Mouse (Mus musculus): Measurements from ENCODE around the gene Prok1.

GRCm38 (mm10) chr3:107255992-107256391 lies 16.5 kb upstream of the Prok1 start:
- no peak for TF ChIP-seq EP300 (IDR thresholded peaks at IDR 0.05; ENCODE audit: low read depth)
- TF ChIP-seq CTCF (IDR thresholded peaks at IDR 0.05; ENCODE audit: low read depth): no peak

Data from liver, embryonic 14.5 days (tissue).